Mouse (Mus musculus): ENCODE data around the gene Cldn3. TPM values are rescaled to one million over a fixed set of nuclear protein-coding genes. Genes with fewer than 3 reads are reported as not detected.
"Not testable (repeated sequence)": the region's sequence is repeated elsewhere in the genome, so short reads cannot be mapped to it uniquely, and the experiment has no call there.

Gene Cldn3
- total RNA-seq (2021), result under 1 TPM in 1 of 2 experiments, not detected in 1; 0.43 TPM
- long read RNA-seq, experiment 1, partial matches to known transcripts, result 0 of 2 reads
- long read RNA-seq, experiment 1, other reads (novel, unspliced or antisense), result 0 of 2 reads
- long read RNA-seq, experiment 2, partial matches to known transcripts, result 0 of 1 reads
- long read RNA-seq, experiment 2, other reads (novel, unspliced or antisense), result 0 of 1 reads

GRCm38 (mm10) chr5:134985633-134986297, at the start of gene Cldn3:
Gene Cldn3, plus strand, starts transcription at chr5:134986214.
- DNase-seq, result peak in 1 of 2 experiments; percentile 59

GRCm38 (mm10) chr5:134936626-134937185, 49.3 kb upstream of the Cldn3 start:
- no peak for DNase-seq

GRCm38 (mm10) chr5:134939069-134939468, 46.9 kb upstream of the Cldn3 start:
- DNase-seq, result no peak

GRCm38 (mm10) chr5:134939554-134939953, 46.5 kb upstream of the Cldn3 start:
- DNase-seq, result not testable (repeated sequence)

- DNase-seq, result no peak
Observed at GRCm38 (mm10) chr5:134941472-134942209, 44.4 kb upstream of the Cldn3 start.

GRCm38 (mm10) chr5:134942740-134943139, 43.3 kb upstream of the Cldn3 start:
- DNase-seq, result peak; percentile 52 to 60

- DNase-seq, result no peak
Observed at GRCm38 (mm10) chr5:134944179-134944578, 41.8 kb upstream of the Cldn3 start.

GRCm38 (mm10) chr5:134945266-134945959, 40.6 kb upstream of the Cldn3 start:
- DNase-seq, result no peak

- no peak for DNase-seq
Observed at GRCm38 (mm10) chr5:134946063-134946856, 39.8 kb upstream of the Cldn3 start.

GRCm38 (mm10) chr5:134946857-134947255, 39.2 kb upstream of the Cldn3 start, which contains the start of gene Cldn4:
Gene Cldn4, minus strand, starts transcription at chr5:134946934.
- DNase-seq, result no peak

GRCm38 (mm10) chr5:134947420-134948084, 38.5 kb upstream of the Cldn3 start:
- no peak for DNase-seq

GRCm38 (mm10) chr5:134948085-134948439, 38.0 kb upstream of the Cldn3 start:
- no peak for DNase-seq

GRCm38 (mm10) chr5:134951053-134951884, 34.7 kb upstream of the Cldn3 start:
- peak in 1 of 2 experiments; percentile 13 for DNase-seq

- no peak for DNase-seq
Observed at GRCm38 (mm10) chr5:134955491-134955890, 30.5 kb upstream of the Cldn3 start.

GRCm38 (mm10) chr5:134959114-134959513, 26.9 kb upstream of the Cldn3 start:
- peak; percentile 81 to 88 for DNase-seq

GRCm38 (mm10) chr5:134960430-134960829, 25.6 kb upstream of the Cldn3 start:
- DNase-seq, result no peak

GRCm38 (mm10) chr5:134961519-134961918, 24.5 kb upstream of the Cldn3 start:
- DNase-seq, result peak in 1 of 2 experiments; percentile 30

- no peak for DNase-seq
Observed at GRCm38 (mm10) chr5:134963546-134963945, 22.5 kb upstream of the Cldn3 start.

GRCm38 (mm10) chr5:134964655-134965054, 21.4 kb upstream of the Cldn3 start:
- not testable (repeated sequence) for DNase-seq

GRCm38 (mm10) chr5:134965473-134965851, 20.6 kb upstream of the Cldn3 start:
- peak; percentile 73 to 75 for DNase-seq
